Mouse (Mus musculus): ENCODE results near the gene Foxp1. TPM values are rescaled to one million over a fixed set of nuclear protein-coding genes. Genes with fewer than 3 reads are reported as not detected.

The Foxp1 gene
- 65.4 and 79.5 TPM in 2 replicates for polyA plus RNA-seq (2014; fragmentation: Nextera tagmentation; extraction: Ambion mirVana)

- ATAC-seq (ENCODE audit: insufficient number of reproducible peaks, low FRiP score, low TSS enrichment, low read depth): no peak
- Histone ChIP-seq H3K4me1 (ENCODE audit: control insufficient read depth, insufficient read depth, low read length) (0 out of 2 replicates have a peak, but pooled peaks cover 2% of the 10 kb centered on the region), H3K4me2 (ENCODE audit: low read depth, severe bottlenecking) (peak within 1 kb of the TSS; percentile 96)
Observed at GRCm38 (mm10) chr6:99522359-99523108, at the start of gene Foxp1. Foxp1 (minus strand) TSS chr6:99522721.

GRCm38 (mm10) chr6:99572071-99572470 lies 49.5 kb upstream of the Foxp1 start:
- no peaks in the 10 kb centered on the region for H3K27me3 ChIP-seq (ENCODE audit: control insufficient read depth, insufficient read depth, low read length)
- ATAC-seq (ENCODE audit: insufficient number of reproducible peaks, low FRiP score, low TSS enrichment, low read depth) (no peak), DNase-seq (ENCODE audit: low spot score) (no peak)
- no peaks in the 10 kb centered on the region for H3K9me3 ChIP-seq (ENCODE audit: control insufficient read depth, low read length)
- H3K27ac ChIP-seq (replicated peaks; ENCODE audit: low read depth, low read length): no peak overlapping the region
- no peaks in the 10 kb centered on the region for H3K4me1 ChIP-seq (ENCODE audit: control insufficient read depth, insufficient read depth, low read length)
- H3K4me3 ChIP-seq (ENCODE audit: low read depth, low read length): no peak overlapping the region
- WGBS: 77% methylated on average over 5 of the region's 5 CpGs
- H3K36me3 ChIP-seq (ENCODE audit: control insufficient read depth, insufficient read depth, low read length): no peaks in the 10 kb centered on the region
- H3K4me2 ChIP-seq (ENCODE audit: low read depth, severe bottlenecking): no peak overlapping the region
- no peak overlapping the region for H3K9ac ChIP-seq (ENCODE audit: low read length)

More at GRCm38 (mm10) chr6:99522359-99523108, at the start of gene Foxp1:
- Histone ChIP-seq H3K9me3 (ENCODE audit: control insufficient read depth, low read length) (no peaks in the 10 kb centered on the region; the same call in 1 of the 2 replicates), H3K36me3 (ENCODE audit: control insufficient read depth, insufficient read depth, low read length) (no peaks in the 10 kb centered on the region), H3K27ac (replicated peaks; ENCODE audit: low read depth, low read length) (peak within 1 kb of the TSS; percentile 90), H3K27me3 (ENCODE audit: control insufficient read depth, insufficient read depth, low read length) (peaks cover 4% of the 10 kb centered on the region; the same call in 1 of the 2 replicates), H3K9ac (ENCODE audit: low read length) (peak within 1 kb of the TSS; percentile 82), H3K4me3 (ENCODE audit: low read depth, low read length) (peak within 1 kb of the TSS; percentile 74)
- peak; percentile 83 for DNase-seq (ENCODE audit: low spot score)
- WGBS: under 1% methylated on average over 72 of the region's 72 CpGs

GRCm38 (mm10) chr6:99566921-99567320 lies 44.4 kb upstream of the Foxp1 start:
- Histone ChIP-seq H3K4me1 (ENCODE audit: control insufficient read depth, insufficient read depth, low read length) (no peaks in the 10 kb centered on the region), H3K9me3 (ENCODE audit: control insufficient read depth, low read length) (no peaks in the 10 kb centered on the region), H3K4me3 (ENCODE audit: low read depth, low read length) (no peak overlapping the region), H3K27ac (replicated peaks; ENCODE audit: low read depth, low read length) (no peak overlapping the region), H3K4me2 (ENCODE audit: low read depth, severe bottlenecking) (no peak overlapping the region), H3K36me3 (ENCODE audit: control insufficient read depth, insufficient read depth, low read length) (no peaks in the 10 kb centered on the region), H3K27me3 (ENCODE audit: control insufficient read depth, insufficient read depth, low read length) (no peaks in the 10 kb centered on the region), H3K9ac (ENCODE audit: low read length) (no peak overlapping the region)
- DNase-seq (ENCODE audit: low spot score): no peak
- no peak for ATAC-seq (ENCODE audit: insufficient number of reproducible peaks, low FRiP score, low TSS enrichment, low read depth)
- 42% methylated on average over 8 of the region's 8 CpGs for WGBS

GRCm38 (mm10) chr6:99564766-99565165 lies 42.2 kb upstream of the Foxp1 start:
- no peaks in the 10 kb centered on the region for H3K36me3 ChIP-seq (ENCODE audit: control insufficient read depth, insufficient read depth, low read length)
- H3K27ac ChIP-seq (replicated peaks; ENCODE audit: low read depth, low read length): no peak overlapping the region
- DNase-seq (ENCODE audit: low spot score): no peak
- H3K27me3 ChIP-seq (ENCODE audit: control insufficient read depth, insufficient read depth, low read length): no peaks in the 10 kb centered on the region
- no peak overlapping the region for H3K4me3 ChIP-seq (ENCODE audit: low read depth, low read length)
- no peaks in the 10 kb centered on the region for H3K4me1 ChIP-seq (ENCODE audit: control insufficient read depth, insufficient read depth, low read length)
- no peak overlapping the region for H3K4me2 ChIP-seq (ENCODE audit: low read depth, severe bottlenecking)
- H3K9me3 ChIP-seq (ENCODE audit: control insufficient read depth, low read length): no peaks in the 10 kb centered on the region
- ATAC-seq (ENCODE audit: insufficient number of reproducible peaks, low FRiP score, low TSS enrichment, low read depth): no peak
- 72% methylated on average over 3 of the region's 3 CpGs for WGBS
- no peak overlapping the region for H3K9ac ChIP-seq (ENCODE audit: low read length)

- no peak overlapping the region for H3K4me2 ChIP-seq (ENCODE audit: low read depth, severe bottlenecking)
- no peak overlapping the region for H3K27ac ChIP-seq (replicated peaks; ENCODE audit: low read depth, low read length)
- no peaks in the 10 kb centered on the region for H3K4me1 ChIP-seq (ENCODE audit: control insufficient read depth, insufficient read depth, low read length)
- ATAC-seq (ENCODE audit: insufficient number of reproducible peaks, low FRiP score, low TSS enrichment, low read depth): no peak
- no peaks in the 10 kb centered on the region for H3K36me3 ChIP-seq (ENCODE audit: control insufficient read depth, insufficient read depth, low read length)
- H3K9ac ChIP-seq (ENCODE audit: low read length): no peak overlapping the region
- no peaks in the 10 kb centered on the region for H3K9me3 ChIP-seq (ENCODE audit: control insufficient read depth, low read length)
- DNase-seq (ENCODE audit: low spot score): no peak
- H3K27me3 ChIP-seq (ENCODE audit: control insufficient read depth, insufficient read depth, low read length): no peaks in the 10 kb centered on the region
- 87% methylated on average over 5 of the region's 5 CpGs for WGBS
- H3K4me3 ChIP-seq (ENCODE audit: low read depth, low read length): no peak overlapping the region
Observed at GRCm38 (mm10) chr6:99556950-99557349, 34.4 kb upstream of the Foxp1 start.

- Histone ChIP-seq H3K36me3 (ENCODE audit: control insufficient read depth, insufficient read depth, low read length) (no peaks in the 10 kb centered on the region), H3K9me3 (ENCODE audit: control insufficient read depth, low read length) (no peaks in the 10 kb centered on the region), H3K4me2 (ENCODE audit: low read depth, severe bottlenecking) (no peak overlapping the region), H3K4me3 (ENCODE audit: low read depth, low read length) (no peak overlapping the region), H3K9ac (ENCODE audit: low read length) (no peak overlapping the region), H3K4me1 (ENCODE audit: control insufficient read depth, insufficient read depth, low read length) (no peaks in the 10 kb centered on the region), H3K27me3 (ENCODE audit: control insufficient read depth, insufficient read depth, low read length) (no peaks in the 10 kb centered on the region), H3K27ac (replicated peaks; ENCODE audit: low read depth, low read length) (no peak overlapping the region)
- WGBS: 72% methylated on average over 1 of the region's 1 CpGs
- ATAC-seq (ENCODE audit: insufficient number of reproducible peaks, low FRiP score, low TSS enrichment, low read depth) (no peak), DNase-seq (ENCODE audit: low spot score) (no peak)
Observed at GRCm38 (mm10) chr6:99552816-99553215, 30.3 kb upstream of the Foxp1 start.

- H3K27ac ChIP-seq (replicated peaks; ENCODE audit: low read depth, low read length): no peak overlapping the region
- DNase-seq (ENCODE audit: low spot score) (no peak), ATAC-seq (ENCODE audit: insufficient number of reproducible peaks, low FRiP score, low TSS enrichment, low read depth) (no peak)
- WGBS: 90% methylated on average over 2 of the region's 2 CpGs
- H3K36me3 ChIP-seq (ENCODE audit: control insufficient read depth, insufficient read depth, low read length): no peaks in the 10 kb centered on the region
- no peak overlapping the region for H3K9ac ChIP-seq (ENCODE audit: low read length)
- no peak overlapping the region for H3K4me2 ChIP-seq (ENCODE audit: low read depth, severe bottlenecking)
- no peak overlapping the region for H3K4me3 ChIP-seq (ENCODE audit: low read depth, low read length)
- H3K27me3 ChIP-seq (ENCODE audit: control insufficient read depth, insufficient read depth, low read length): no peaks in the 10 kb centered on the region
- H3K9me3 ChIP-seq (ENCODE audit: control insufficient read depth, low read length): no peaks in the 10 kb centered on the region
- H3K4me1 ChIP-seq (ENCODE audit: control insufficient read depth, insufficient read depth, low read length): no peaks in the 10 kb centered on the region
Observed at GRCm38 (mm10) chr6:99546416-99546815, 23.9 kb upstream of the Foxp1 start.

GRCm38 (mm10) chr6:99545437-99545836 lies 22.9 kb upstream of the Foxp1 start:
- 57% methylated on average over 6 of the region's 6 CpGs for WGBS

More at GRCm38 (mm10) chr6:99545437-99545836, 22.9 kb upstream of the Foxp1 start:
- H3K27ac ChIP-seq (replicated peaks; ENCODE audit: low read depth, low read length): no peak overlapping the region
- H3K4me2 ChIP-seq (ENCODE audit: low read depth, severe bottlenecking): no peak overlapping the region
- ATAC-seq (ENCODE audit: insufficient number of reproducible peaks, low FRiP score, low TSS enrichment, low read depth) (no peak), DNase-seq (ENCODE audit: low spot score) (no peak)
- H3K36me3 ChIP-seq (ENCODE audit: control insufficient read depth, insufficient read depth, low read length): no peaks in the 10 kb centered on the region
- no peaks in the 10 kb centered on the region for H3K27me3 ChIP-seq (ENCODE audit: control insufficient read depth, insufficient read depth, low read length)
- H3K9me3 ChIP-seq (ENCODE audit: control insufficient read depth, low read length): no peaks in the 10 kb centered on the region
- H3K4me1 ChIP-seq (ENCODE audit: control insufficient read depth, insufficient read depth, low read length): no peaks in the 10 kb centered on the region
- no peak overlapping the region for H3K9ac ChIP-seq (ENCODE audit: low read length)
- H3K4me3 ChIP-seq (ENCODE audit: low read depth, low read length): no peak overlapping the region

All from limb, embryonic 11.5 days (tissue).